Mouse (Mus musculus) cerebellum, postnatal 25 days (tissue): ENCODE results near the gene Thbs1.
A peak's percentile ranks its signal among the peaks of the same experiment; 100 is the strongest.

ENCODE experiments used
- DNase-seq, 2 experiments: peaks; one replicate each; pipeline ENCODE4 v3.0.0; 2021; ENCODE audit warnings: mixed read lengths in 2 of 2

Gene Thbs1

DNA sequence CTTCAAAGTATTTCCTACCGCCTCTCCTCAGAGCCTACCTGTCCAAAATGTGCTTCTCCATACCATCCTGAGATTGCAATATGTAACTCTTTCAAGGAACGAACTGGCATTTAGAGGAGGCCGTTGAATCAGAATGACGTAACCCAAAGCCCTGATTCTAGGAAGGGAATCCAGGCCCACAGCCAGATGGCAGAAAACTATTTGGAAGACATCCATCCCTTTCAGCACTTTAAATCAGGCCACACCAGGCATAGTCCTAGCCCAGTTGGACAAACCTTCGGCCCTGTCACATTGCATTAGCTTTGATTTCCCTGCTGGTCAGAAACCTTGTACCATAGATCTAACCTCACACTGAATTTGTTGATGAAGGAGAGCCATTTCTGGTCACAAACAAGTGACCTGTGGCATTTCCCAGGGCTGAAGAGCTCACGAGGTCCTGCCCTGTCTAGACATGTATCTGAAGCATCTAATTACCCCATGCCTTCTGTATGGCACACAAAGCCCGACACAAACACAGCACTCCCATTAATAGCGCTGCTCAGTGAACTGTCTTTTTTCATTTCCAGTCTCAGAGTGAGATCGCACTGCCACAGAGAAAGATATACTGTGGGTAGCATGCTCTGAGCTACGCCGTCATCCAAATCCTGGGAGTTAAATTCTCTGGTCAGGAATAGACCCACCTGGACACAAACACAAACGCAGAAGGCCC, 38.3 kb downstream of the Thbs1 start:
- peak; percentile 84 to 90 for DNase-seq

GRCm38 (mm10) chr2:118158095-118158494, 46.4 kb downstream of the Thbs1 start:
- DNase-seq = no peak

GRCm38 (mm10) chr2:118159126-118159525, 47.5 kb downstream of the Thbs1 start:
- DNase-seq = no peak

DNA sequence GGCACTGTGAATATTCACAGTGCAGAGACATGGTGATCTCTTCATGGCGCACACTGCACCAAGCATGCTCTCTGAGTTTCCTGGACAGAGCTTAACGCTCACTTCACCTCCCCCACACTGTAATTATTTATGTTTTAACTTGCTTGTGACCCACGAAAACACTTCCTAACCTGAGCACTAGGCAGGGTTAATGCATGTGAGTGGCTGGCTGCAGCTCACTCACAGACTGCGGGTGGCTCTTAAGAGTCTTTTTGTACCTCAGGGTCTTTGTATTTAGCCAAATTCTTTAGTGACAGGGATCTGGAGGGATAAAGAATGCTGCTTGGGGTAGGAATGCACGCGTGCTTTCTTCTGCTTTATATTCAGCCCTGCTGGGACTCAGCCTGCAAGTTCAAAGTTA, 48.9 kb downstream of the Thbs1 start:
- DNase-seq = no peak

- no peak for DNase-seq
Observed at GRCm38 (mm10) chr2:118160991-118161390, 49.3 kb downstream of the Thbs1 start.

DNA sequence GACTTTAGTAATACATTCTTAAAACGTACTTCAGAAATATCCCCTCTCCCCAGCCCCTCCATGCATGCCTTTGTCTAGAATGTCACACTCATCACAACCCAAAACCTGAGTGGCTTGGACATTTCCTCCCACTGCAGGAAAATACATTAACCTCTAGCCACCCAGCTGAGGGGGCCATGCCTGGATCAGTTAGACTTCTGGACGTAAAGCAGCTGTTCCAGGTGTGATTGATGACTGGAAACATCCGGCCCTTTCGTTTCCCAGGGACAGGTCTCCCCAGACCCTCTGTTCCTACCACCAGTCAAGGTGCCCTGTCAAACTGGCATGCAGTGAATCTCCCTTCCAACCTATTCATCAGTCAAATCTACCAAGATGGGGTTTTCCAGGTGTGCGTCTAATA, 50.8 kb downstream of the Thbs1 start:
- no peak for DNase-seq

- DNase-seq = no peak
Observed at GRCm38 (mm10) chr2:118164137-118164536, 52.5 kb downstream of the Thbs1 start.

DNA sequence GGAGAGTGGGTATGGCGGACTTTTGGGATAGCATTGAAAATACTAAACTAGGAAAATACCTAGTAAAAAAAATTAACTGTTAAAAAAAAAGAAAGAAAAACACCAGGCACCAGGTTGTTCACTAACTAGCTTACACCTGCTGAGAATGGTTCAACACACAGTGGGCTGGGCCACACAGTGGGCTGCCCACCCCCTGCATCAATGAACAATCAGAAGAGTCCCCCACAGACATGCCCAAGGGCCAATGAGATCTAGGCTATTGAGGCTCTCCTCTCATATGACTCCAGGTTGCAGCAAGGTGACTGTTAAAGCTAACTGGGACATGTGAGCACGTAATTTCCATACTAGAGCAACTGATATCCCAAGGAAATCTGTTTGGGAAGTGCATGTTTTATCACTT, 54.0 kb downstream of the Thbs1 start:
- no peak for DNase-seq

DNA sequence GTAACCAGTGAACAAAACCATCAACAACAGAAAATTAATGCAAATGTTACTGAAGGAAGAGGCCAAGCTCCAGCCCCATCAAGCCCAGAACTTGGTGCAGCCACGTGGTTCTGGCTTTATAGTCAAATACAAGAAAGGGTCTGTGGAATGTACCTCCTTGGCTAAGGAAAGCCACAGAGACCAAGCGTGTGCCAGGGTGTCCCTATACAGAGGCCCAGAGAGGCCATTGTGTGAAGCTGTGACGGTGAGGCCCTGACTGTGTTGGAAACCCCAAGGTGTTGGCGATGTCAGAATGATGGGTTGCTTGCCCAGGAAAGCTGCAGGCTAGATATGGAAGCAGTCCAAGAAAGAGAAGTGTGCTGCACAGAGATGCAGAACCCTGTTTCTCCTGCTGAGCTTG, 56.1 kb downstream of the Thbs1 start:
- DNase-seq = peak in 1 of 2 experiments; percentile 15

DNA sequence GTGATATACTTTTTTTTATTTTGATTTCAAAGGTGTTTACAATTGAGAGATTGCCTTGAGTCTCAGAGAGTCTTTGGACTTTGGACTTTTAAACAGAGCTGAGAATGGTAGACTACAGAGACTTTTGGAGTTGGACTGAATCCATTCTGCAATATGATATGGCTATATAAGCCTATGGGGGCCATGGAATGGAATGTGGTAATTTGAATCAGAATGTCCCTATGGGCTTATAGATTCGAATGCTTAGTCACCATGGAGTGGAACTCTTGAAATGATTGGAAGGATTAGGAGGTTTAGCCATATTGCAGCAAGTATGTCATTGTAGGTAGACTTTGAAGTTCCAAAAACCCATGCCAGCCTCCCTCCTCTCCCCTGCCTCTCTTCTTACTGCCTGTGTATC, 56.5 kb downstream of the Thbs1 start:
- DNase-seq = no peak

GRCm38 (mm10) chr2:118174558-118175383, 63.1 kb downstream of the Thbs1 start:
- DNase-seq = no peak
